Mouse (Mus musculus) thymus, adult 2 months (tissue): Measurements from ENCODE around the gene Tma7. TPM values are rescaled to one million over a fixed set of nuclear protein-coding genes. Genes with fewer than 3 reads are reported as not detected.

Experiments
- DNase-seq: peaks from one replicate; pipeline ENCODE4 v3.0.0; 2021
- H3K27ac ChIP-seq: fragments of 200-500 bp; 2 replicates; pipeline ENCODE4 v1.5.1; 2012; ENCODE audit warnings: low read length, control low read depth; ENCODE audit not compliant: control insufficient read depth, insufficient read depth
- H3K27me3 ChIP-seq: fragments of 200-500 bp; 2 replicates; pipeline ENCODE4 v1.6.1; 2012; ENCODE audit warnings: mild to moderate bottlenecking, low read length, moderate library complexity, mixed read lengths; ENCODE audit not compliant: control insufficient read depth, insufficient read depth
- H3K36me3 ChIP-seq: fragments of 200-500 bp; 2 replicates; pipeline ENCODE4 v1.6.1; 2012; ENCODE audit warnings: mild to moderate bottlenecking, low read length, moderate library complexity; ENCODE audit not compliant: control insufficient read depth, insufficient read depth
- H3K4me1 ChIP-seq: fragments of 200-500 bp; replicated peaks from 2 replicates; pipeline ENCODE4 v1.6.1; 2012; ENCODE audit warnings: low read length; ENCODE audit not compliant: control insufficient read depth, insufficient read depth
- H3K4me3 ChIP-seq: fragments of 200-500 bp; 2 replicates; pipeline ENCODE4 v1.5.1; 2012; ENCODE audit warnings: mild to moderate bottlenecking, low read length, control low read depth, moderate library complexity; ENCODE audit not compliant: control insufficient read depth, insufficient read depth
- CTCF ChIP-seq: fragments of 200-500 bp; IDR thresholded peaks from 2 replicates; pipeline ENCODE4 v1.5.1; 2012; ENCODE audit warnings: mild to moderate bottlenecking, control low read depth, low read length, moderate library complexity, borderline replicate concordance; ENCODE audit not compliant: control insufficient read depth, poor library complexity, insufficient read depth; ENCODE audit errors: extremely low read depth
- POLR2A ChIP-seq: fragments of 200-500 bp; IDR thresholded peaks from 2 replicates; pipeline ENCODE4 v1.6.1; 2012; ENCODE audit warnings: mild to moderate bottlenecking, low read length, control low read depth, moderate library complexity; ENCODE audit not compliant: control insufficient read depth, poor library complexity, insufficient read depth; ENCODE audit errors: extremely low read depth
- WGBS: fragments of 180-500 bp; shearing (Covaris S2); methylation state at CpG from one replicate; pipeline ENCODE4 v1.1.7; 2018; 5-methylcytosine and 5-hydroxymethylcytosine counted together
- polyA plus RNA-seq: library from polyadenylated mRNA; depleted of rRNA; stranded (reverse); fragments of >200 nt; gene quantifications from 2 replicates; pipeline ENCODE4 v1.2.3, GENCODE M21; 2012

Gene Tma7
- polyA plus RNA-seq, 1 experiment = 52.2 TPM

GRCm38 (mm10) chr9:109123266-109123665 lies 40.9 kb upstream of the Tma7 start:
- DNase-seq = no peak
- TF ChIP-seq CTCF = no peak
- TF ChIP-seq POLR2A = no peak
- no peak overlapping the region for H3K4me3 ChIP-seq

GRCm38 (mm10) chr9:109122553-109123085 lies 40.2 kb upstream of the Tma7 start:
- WGBS = 46% methylated on average over 2 of the region's 2 CpGs
- Histone ChIP-seq H3K27ac (no peak overlapping the region), H3K27me3 (no peaks in the 10 kb centered on the region), H3K36me3 (no peaks in the 10 kb centered on the region), H3K4me3 (no peak overlapping the region), H3K4me1 (no peaks in the 10 kb centered on the region)
- TF ChIP-seq CTCF (no peak), POLR2A (no peak)
- DNase-seq = peak; percentile 30

More at GRCm38 (mm10) chr9:109123266-109123665, 40.9 kb upstream of the Tma7 start:
- H3K27me3 ChIP-seq = no peaks in the 10 kb centered on the region
- no peaks in the 10 kb centered on the region for H3K4me1 ChIP-seq
- WGBS = 41% methylated on average over 6 of the region's 6 CpGs
- H3K27ac ChIP-seq = no peak overlapping the region
- H3K36me3 ChIP-seq = no peaks in the 10 kb centered on the region

DNA sequence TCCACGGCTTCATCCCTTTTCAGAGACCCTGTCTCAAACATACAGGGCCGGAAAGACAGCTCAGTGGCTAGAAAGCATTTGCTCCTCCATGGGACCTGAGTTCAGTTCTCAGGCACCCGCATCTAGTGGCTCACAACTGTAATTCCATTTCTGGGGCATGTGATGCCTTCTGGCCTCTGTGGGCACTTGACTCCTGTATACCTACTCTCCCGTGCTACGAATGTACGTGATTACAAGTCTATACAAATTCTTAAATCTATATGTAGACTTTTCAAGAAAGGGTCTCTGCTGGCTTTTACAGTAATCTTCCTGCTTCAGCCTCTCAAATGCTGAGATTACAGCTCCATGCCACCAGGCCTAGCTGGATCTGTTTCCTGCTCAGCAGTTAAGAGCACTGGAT lies 38.6 kb upstream of the Tma7 start:
- no peaks in the 10 kb centered on the region for H3K27me3 ChIP-seq
- no peak overlapping the region for H3K4me3 ChIP-seq
- no peaks in the 10 kb centered on the region for H3K4me1 ChIP-seq
- TF ChIP-seq CTCF (no peak), POLR2A (no peak)
- 95% methylated on average over 6 of the region's 6 CpGs for WGBS
- no peaks in the 10 kb centered on the region for H3K36me3 ChIP-seq
- H3K27ac ChIP-seq = no peak overlapping the region
- DNase-seq = no peak

- H3K4me3 ChIP-seq = no peak overlapping the region
- no peaks in the 10 kb centered on the region for H3K4me1 ChIP-seq
- WGBS = 90% methylated on average over 9 of the region's 9 CpGs
- TF ChIP-seq POLR2A (no peak), CTCF (no peak)
- no peaks in the 10 kb centered on the region for H3K36me3 ChIP-seq
- H3K27me3 ChIP-seq = no peaks in the 10 kb centered on the region
- DNase-seq = no peak
- H3K27ac ChIP-seq = no peak overlapping the region
Observed at GRCm38 (mm10) chr9:109119571-109119970, 37.2 kb upstream of the Tma7 start.

- H3K4me1 ChIP-seq = no peaks in the 10 kb centered on the region
- H3K36me3 ChIP-seq = no peaks in the 10 kb centered on the region
- no peak overlapping the region for H3K4me3 ChIP-seq
- WGBS = 93% methylated on average over 4 of the region's 4 CpGs
- H3K27me3 ChIP-seq = no peaks in the 10 kb centered on the region
- no peak for DNase-seq
- no peak for TF ChIP-seq POLR2A
- no peak for TF ChIP-seq CTCF
- H3K27ac ChIP-seq = no peak overlapping the region
Observed at GRCm38 (mm10) chr9:109118106-109118505, 35.7 kb upstream of the Tma7 start.

GRCm38 (mm10) chr9:109116205-109116604 lies 33.8 kb upstream of the Tma7 start:
- DNase-seq = no peak
- no peak overlapping the region for H3K4me3 ChIP-seq
- TF ChIP-seq CTCF (no peak), POLR2A (no peak)
- no peaks in the 10 kb centered on the region for H3K4me1 ChIP-seq
- no peak overlapping the region for H3K27ac ChIP-seq
- no peaks in the 10 kb centered on the region for H3K27me3 ChIP-seq
- no peaks in the 10 kb centered on the region for H3K36me3 ChIP-seq
- 95% methylated on average over 10 of the region's 10 CpGs for WGBS

DNA sequence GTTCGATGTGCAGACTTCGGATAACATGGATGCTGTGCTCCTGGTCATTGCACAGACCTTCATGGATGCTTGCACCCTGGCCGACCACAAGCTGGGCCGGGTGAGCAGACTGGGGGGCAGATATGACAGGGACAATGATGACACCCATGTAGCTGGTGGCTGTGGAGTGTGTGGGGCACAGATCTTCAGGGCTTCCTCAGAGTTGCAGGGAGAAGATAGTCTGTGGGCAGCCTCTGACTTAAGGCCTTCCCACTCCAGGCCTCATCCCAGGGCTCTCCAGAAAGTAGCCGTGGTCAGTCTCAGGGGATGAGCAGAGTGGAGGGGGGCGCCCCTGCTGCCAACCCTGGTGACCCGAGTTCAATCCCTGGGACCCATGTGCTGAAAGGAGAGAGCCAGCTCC lies 32.5 kb upstream of the Tma7 start:
- Histone ChIP-seq H3K27me3 (no peaks in the 10 kb centered on the region), H3K4me3 (no peak overlapping the region), H3K4me1 (no peaks in the 10 kb centered on the region), H3K36me3 (no peaks in the 10 kb centered on the region), H3K27ac (no peak overlapping the region)
- DNase-seq = no peak
- no peak for TF ChIP-seq CTCF
- no peak for TF ChIP-seq POLR2A
- WGBS = 96% methylated on average over 7 of the region's 7 CpGs
